Mouse (Mus musculus): ENCODE results near the gene Tns4.

Gene Tns4

GRCm38 (mm10) chr11:99117907-99118306, 28.8 kb upstream of the Tns4 start:
- DNase-seq: no peak

GRCm38 (mm10) chr11:99115940-99116339, 26.8 kb upstream of the Tns4 start:
- DNase-seq: no peak

- no peak for DNase-seq
Measured at GRCm38 (mm10) chr11:99113111-99113510, 24.0 kb upstream of the Tns4 start.

- DNase-seq: no peak
Measured at GRCm38 (mm10) chr11:99112700-99113099, 23.6 kb upstream of the Tns4 start.

DNA sequence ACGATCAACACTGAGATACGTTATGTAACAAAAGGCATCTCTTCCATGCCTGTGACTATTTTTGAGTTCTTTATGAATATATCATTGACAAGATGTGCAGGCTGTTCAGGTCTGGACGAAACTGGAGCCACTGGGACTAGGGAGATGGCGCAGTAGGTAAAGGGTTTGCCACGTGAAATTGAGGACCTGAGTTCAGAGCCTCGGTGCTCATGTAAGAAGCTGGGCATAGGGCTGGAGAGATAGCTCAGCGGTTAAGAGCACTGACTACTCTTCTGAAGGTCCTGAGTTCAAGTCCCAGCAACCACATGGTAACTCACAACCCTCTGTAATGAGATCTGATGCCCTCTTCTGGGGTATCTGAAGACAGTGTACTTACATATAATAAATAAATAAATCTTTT, 22.5 kb upstream of the Tns4 start:
- DNase-seq: no peak

- no peak for DNase-seq
Measured at GRCm38 (mm10) chr11:99111155-99111554, 22.0 kb upstream of the Tns4 start.

DNA sequence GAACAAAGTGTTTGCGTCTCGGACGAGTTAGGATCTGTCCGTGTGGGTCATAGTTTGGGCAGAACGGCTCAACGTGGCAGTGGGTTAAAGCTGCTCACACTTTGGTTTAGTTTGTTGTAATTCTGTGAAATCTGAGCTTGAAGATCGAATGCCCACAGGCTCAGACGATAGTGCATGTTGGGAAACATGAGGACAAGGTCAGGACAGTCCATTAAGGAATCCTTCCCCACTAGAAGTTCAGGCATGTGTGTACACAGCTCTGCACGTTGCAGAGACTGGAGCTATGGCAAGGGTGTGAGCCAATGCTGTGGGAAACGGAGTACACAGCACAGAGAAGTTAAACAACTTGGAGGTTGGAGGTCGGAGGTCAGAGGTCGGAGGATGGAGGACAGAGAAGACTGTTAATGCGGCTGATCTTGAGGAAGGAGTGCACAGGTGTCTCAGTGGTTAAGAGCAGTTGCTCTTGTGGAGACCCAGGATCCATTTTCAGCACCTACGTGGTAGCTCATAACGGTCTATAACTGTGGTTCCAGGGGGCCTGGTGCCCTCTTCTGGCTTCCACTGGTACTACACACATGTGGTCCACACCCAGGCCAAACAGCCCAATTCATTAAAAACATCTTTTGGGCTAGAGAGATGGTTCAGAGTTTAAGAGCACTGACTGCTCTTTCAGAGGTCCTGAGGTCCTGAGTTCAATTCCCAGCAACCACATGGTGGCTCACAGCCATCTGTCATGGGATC, 21.4 kb upstream of the Tns4 start:
- DNase-seq: no peak

GRCm38 (mm10) chr11:99108296-99108695, 19.2 kb upstream of the Tns4 start:
- DNase-seq: no peak

DNA sequence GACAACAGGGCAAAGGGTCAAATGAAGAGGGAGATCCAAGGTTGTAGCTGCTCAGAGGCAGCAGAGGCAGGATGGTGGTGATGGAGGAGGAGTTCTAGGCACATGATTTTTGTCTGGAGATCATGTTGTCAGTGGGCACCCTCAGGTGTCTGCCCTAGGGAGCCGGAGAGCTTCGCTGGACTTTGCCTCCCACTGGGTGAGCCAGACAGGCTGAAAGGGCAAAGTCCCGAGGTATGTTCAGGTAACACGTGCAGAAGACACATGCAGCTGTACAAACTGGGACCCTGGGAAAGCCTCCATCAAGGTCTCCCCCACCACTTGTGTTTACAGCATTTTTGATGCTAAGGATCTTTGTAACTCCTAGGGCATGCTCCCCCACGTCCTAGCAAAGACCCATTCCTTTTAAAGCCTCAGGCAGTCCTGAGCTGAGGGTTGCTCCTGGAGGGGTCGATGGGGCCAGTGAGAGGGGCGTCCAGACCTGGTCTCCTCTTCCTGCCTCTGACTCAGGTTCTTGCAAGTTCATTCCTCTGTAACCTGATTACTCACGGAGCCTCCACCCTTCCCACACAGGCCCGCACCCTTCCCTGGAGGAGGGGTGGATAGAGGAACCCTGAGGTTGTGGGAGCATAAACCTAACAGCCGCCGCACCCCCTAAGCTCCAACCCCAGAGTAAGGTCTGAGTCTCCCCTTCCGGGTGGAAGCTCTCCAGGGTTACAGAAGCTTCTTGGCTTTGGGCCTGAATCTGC, 17.0 kb upstream of the Tns4 start:
- no peak for DNase-seq

- no peak for DNase-seq
Measured at GRCm38 (mm10) chr11:99104609-99105410, 15.7 kb upstream of the Tns4 start.

- DNase-seq: no peak
Measured at GRCm38 (mm10) chr11:99102575-99103270, 13.6 kb upstream of the Tns4 start.

GRCm38 (mm10) chr11:99101693-99102092, 12.6 kb upstream of the Tns4 start:
- DNase-seq: no peak

DNA sequence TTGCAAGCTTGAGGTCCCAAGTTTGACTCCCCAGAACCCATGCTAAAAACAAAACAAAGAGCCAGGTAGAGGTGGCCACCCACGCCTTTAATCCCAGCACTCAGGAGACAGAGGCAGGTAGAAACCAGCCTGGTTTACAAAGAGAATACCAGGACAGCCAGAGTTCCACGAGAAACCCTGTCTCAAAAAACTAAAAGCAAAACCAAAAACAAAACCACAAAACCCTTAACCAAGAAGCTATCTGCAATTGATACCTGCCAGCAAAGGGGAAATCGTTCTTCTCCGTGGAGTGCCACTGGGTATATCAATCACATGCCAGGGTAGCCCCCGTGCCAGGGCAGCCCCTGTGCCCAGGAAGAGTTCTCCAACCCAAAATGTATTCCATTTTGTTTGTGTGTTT, 11.1 kb upstream of the Tns4 start:
- DNase-seq: no peak

DNA sequence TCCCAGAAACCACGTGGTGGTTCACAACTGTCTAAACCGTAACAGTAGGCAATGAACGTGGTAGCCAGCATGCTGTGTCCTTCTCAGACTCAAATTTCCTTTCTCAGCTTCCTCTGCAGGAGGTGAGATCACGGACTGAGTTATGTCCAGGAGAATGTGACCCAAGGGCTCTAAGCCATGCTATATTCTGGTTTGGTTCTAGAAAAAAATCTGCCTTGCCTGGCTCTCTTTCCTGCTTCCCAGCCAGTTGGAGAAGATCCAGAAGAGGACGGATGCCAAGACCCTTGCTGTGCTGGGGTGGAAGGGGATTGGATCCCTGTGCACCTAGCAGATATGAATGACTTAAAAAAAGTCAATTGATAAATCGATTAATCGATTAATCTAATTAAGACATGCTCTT, 10.4 kb upstream of the Tns4 start:
- no peak for DNase-seq

DNA sequence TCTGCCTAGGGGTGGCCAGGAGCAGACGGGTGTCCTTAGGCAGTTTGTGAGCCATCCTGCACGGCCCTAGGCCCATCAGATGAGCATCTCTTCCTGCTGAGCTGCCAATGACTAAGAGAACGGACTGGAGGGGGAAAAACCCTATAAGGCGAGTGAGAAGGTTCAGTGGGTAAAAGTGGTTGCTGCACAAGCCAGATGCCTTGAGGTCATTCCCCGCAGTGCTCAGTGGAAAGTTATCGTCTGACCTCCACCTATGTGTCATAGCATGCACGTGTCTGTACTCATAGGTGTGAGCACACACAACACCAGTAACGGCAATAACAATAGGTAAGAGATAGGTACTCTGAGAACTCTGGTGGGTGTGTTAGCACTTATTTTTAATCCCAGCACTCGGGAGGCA, 9.8 kb upstream of the Tns4 start:
- no peak for DNase-seq

DNA sequence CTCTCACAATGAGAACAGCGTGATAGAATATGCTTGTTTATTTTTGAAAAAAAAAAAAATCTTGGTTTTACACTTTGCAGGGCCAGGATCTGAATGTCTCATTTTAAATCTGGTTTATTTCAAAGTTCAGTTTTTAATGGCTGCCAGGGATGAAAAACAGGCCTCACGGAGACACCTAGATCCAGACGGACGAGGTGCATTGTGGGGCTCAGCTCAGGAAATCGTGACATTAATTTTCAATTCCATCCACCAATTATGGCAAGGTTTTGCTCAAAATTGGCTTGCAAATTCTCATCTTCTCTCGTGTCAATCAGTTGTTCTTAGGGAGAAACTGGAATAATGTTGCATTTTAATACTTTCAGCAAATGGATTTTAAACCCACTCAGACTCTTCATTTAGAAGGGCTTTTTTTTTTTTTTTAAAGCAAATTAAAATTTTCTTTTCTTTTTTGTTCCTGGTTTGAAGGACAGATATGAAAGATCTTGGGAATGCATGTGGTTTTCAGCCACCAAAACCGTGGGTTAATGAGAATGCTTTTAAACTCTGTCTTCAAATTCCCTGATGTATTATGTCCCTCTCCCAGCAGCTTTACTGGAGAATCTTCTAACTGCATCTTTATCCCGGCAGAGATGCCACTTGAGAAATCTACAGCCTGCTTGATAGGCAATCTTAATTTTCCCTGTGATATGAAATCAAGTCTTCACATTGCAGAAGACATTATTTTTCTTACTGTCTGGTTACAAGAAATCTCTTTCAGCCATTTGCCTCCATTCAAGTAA, 8.1 kb upstream of the Tns4 start:
- no peak for DNase-seq

- no peak for DNase-seq
Measured at GRCm38 (mm10) chr11:99096417-99096816, 7.3 kb upstream of the Tns4 start.

GRCm38 (mm10) chr11:99095759-99096158, 6.7 kb upstream of the Tns4 start:
- no peak for DNase-seq

- DNase-seq: no peak
Measured at GRCm38 (mm10) chr11:99094911-99095676, 6.0 kb upstream of the Tns4 start.

DNA sequence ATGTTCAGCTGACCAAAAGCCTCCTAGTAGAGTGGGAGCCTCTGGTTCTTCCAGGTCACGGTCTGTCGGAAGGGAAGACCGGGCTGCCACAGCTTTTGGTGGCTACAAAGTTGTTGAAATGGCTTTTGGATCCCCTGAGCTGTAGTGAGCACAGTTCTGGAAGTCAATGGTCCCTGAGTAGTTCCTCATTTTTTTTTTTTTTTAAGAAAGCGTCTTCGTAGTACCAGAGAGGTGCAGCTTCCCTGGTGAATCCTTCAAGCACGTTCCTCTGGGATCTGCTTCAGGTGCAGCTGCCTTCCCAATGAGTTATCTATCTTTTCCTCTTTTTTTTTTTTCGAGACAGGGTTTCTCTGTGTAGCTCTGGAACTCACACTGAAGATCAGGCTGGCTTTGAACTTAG, 4.6 kb upstream of the Tns4 start:
- DNase-seq: no peak

GRCm38 (mm10) chr11:99091666-99092065, 2.6 kb upstream of the Tns4 start:
- DNase-seq: no peak

DNA sequence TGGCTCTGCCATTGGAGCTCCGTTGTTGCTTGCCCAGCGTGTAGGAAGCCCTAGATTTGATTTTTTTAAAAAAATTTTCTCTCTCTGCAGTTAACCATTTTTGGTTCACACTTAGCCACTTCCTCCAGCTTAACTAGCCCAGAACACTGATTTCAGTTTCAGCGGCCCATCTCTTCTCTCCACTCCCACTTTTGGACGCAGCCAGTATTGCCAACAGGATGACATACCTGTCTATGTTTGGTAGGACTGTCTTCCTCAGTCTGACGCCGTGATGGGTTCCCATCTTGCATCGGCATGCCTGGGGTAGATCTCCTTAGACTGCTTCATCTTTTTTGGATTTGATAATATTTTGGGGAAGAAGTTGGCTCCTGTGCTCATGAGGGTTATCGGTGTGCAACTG, 1.3 kb upstream of the Tns4 start:
- no peak for DNase-seq

Data from cerebellum, adult 8-10 months (tissue).